Mouse (Mus musculus): Measurements from ENCODE around the gene Gmfb.

DNA sequence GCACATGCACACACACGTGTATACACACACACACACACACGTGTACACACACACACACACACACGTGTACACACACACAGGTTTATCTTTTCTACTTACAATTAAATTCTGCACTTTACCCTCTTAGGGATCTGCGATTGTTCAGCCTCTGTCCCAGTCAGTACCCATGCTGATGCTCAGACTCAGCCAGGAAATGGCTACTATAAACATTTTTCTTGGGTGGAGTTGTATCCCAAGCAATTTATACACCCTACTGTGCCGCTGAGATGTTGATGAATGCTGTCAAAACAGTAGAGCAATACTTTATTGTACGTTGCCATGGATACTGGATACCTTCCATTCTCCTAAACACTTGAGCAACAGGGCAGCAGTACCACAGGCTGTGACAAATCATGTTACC is 52.0 kb downstream of the Gmfb start:
- TF ChIP-seq CTCF (IDR thresholded peaks at IDR 0.05; ENCODE audit: borderline replicate concordance, control insufficient read depth, extremely low read depth, insufficient read depth, low read length, poor library complexity) (no peak), POLR2A (IDR thresholded peaks at IDR 0.05; ENCODE audit: control insufficient read depth, extremely low read depth, insufficient read depth, low read length, poor library complexity) (no peak)
